ENCODE assay signal across 21 mouse cellular contexts in the genomic region with DNA sequence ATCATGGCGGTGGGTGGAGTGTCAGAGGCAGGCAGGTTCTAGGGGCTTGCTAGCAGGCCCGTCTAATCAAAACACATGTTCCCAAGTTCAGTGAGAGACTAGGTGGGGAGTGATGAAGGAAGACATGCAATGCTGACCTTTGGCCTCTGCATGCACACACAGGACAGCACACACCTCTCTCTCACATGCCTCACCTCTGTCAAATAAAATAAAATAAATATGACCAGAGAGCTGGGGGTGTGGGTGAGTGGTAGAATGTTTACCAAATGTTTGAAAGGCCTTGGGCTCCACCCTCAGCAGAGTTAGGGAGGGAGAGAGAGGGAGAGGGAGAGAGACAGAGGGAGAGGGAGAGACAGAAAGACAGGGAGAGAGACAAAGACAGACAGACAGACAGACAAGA. TPM values are rescaled to one million over a fixed set of nuclear protein-coding genes. Genes with fewer than 3 reads are reported as not detected.
DNase-seq lines count a peak whose midpoint lies in the region; ATAC-seq and TF ChIP-seq lines count a peak whose summit lies in the region.
"Had no signal": no experiment of that assay in that cellular context is flagged by ENCODE, and none has a peak within 500 bp of the region (broad histone marks: within the 10 kb centered on the region; RNA-seq: fewer than 3 reads in every experiment).

No protein-coding gene starts in this region.

- no peak overlapping the region for H3K4me3 ChIP-seq in liver, postnatal 0 days (ENCODE audit: low read depth, low read length)
- H3K4me3 ChIP-seq in intestine, embryonic 16.5 days (ENCODE audit: low read length): no peak overlapping the region
- no peak overlapping the region for H3K4me3 ChIP-seq in stomach, embryonic 14.5 days (ENCODE audit: low read depth, low read length)
- H3K4me3 ChIP-seq: embryonic facial prominence, embryonic 15.5 days; erythroblast, embryonic 14.5 days; forebrain, embryonic 10.5 days; heart, embryonic 10.5 days; hindbrain, embryonic 13.5 days had no signal

- H3K4me1 ChIP-seq in liver, postnatal 0 days (ENCODE audit: insufficient read depth): no peaks in the 10 kb centered on the region
- H3K4me1 ChIP-seq in intestine, embryonic 16.5 days (ENCODE audit: control insufficient read depth, insufficient read depth, low read length): 0 out of 2 replicates have a peak, but pooled peaks cover 2% of the 10 kb centered on the region
- no peaks in the 10 kb centered on the region for H3K4me1 ChIP-seq in stomach, embryonic 14.5 days (ENCODE audit: control insufficient read depth, insufficient read depth, low read length)
- H3K4me1 ChIP-seq: embryonic facial prominence, embryonic 15.5 days; forebrain, embryonic 10.5 days; hindbrain, embryonic 13.5 days had no signal

- no peaks in the 10 kb centered on the region for H3K36me3 ChIP-seq in liver, postnatal 0 days (replicated peaks; ENCODE audit: insufficient read depth, low read length)
- H3K36me3 ChIP-seq in intestine, embryonic 16.5 days (ENCODE audit: control insufficient read depth, insufficient read depth, low read length): no peaks in the 10 kb centered on the region
- H3K36me3 ChIP-seq in stomach, embryonic 14.5 days (ENCODE audit: control insufficient read depth, insufficient read depth, low read length): no peaks in the 10 kb centered on the region
- H3K36me3 ChIP-seq: embryonic facial prominence, embryonic 15.5 days; forebrain, embryonic 10.5 days; heart, embryonic 10.5 days; hindbrain, embryonic 13.5 days had no signal

- no peak overlapping the region for H3K4me2 ChIP-seq in liver, postnatal 0 days (ENCODE audit: low read depth, low read length)
- no peak overlapping the region for H3K4me2 ChIP-seq in intestine, embryonic 16.5 days (ENCODE audit: low read depth, low read length)
- no peak overlapping the region for H3K4me2 ChIP-seq in stomach, embryonic 14.5 days (replicated peaks; ENCODE audit: low read depth, low read length)
- H3K4me2 ChIP-seq: embryonic facial prominence, embryonic 15.5 days; hindbrain, embryonic 13.5 days had no signal

- H3K27ac ChIP-seq in liver, postnatal 0 days (ENCODE audit: low read depth): no peak overlapping the region
- no peak overlapping the region for H3K27ac ChIP-seq in intestine, embryonic 16.5 days (ENCODE audit: low read length)
- no peak overlapping the region; the same call in 1 of the 2 replicates for H3K27ac ChIP-seq in stomach, embryonic 14.5 days (ENCODE audit: low read length)
- H3K27ac ChIP-seq: embryonic facial prominence, embryonic 15.5 days; forebrain, embryonic 10.5 days; heart, embryonic 10.5 days; hindbrain, embryonic 13.5 days had no signal

- H3K9ac ChIP-seq in liver, postnatal 0 days (replicated peaks): no peak overlapping the region
- no peak overlapping the region for H3K9ac ChIP-seq in intestine, embryonic 16.5 days (ENCODE audit: low read depth, low read length)
- H3K9ac ChIP-seq in stomach, embryonic 14.5 days (replicated peaks; ENCODE audit: low read depth, low read length): no peak overlapping the region
- H3K9ac ChIP-seq: embryonic facial prominence, embryonic 15.5 days; hindbrain, embryonic 13.5 days had no signal

- no peak for TF ChIP-seq CTCF in liver, postnatal 0 days (IDR thresholded peaks at IDR 0.05; ENCODE audit: low read depth)

- no peak for DNase-seq in liver, postnatal 0 days
- no peak for DNase-seq in liver
- DNase-seq in neural tube, embryonic 10.5 days (ENCODE audit: extremely low spot score, low spot score): no peak
- DNase-seq in embryo, embryonic 9.5 days (ENCODE audit: extremely low spot score): no peak
- DNase-seq: adrenal gland, adult 2 months; adrenal gland, postnatal 36 days; cerebellum, adult 2 months; cerebellum, postnatal 10 days; gastrocnemius, postnatal 36 days; heart, adult 18-20 months; heart, postnatal 14 days had no signal

- 74% methylated on average over 2 of the region's 2 CpGs for WGBS in liver, postnatal 0 days (ENCODE audit: insufficient replicate concordance)
- 49% methylated on average over 2 of the region's 2 CpGs for WGBS in intestine, embryonic 16.5 days
- 61% methylated on average over 2 of the region's 2 CpGs for WGBS in stomach, embryonic 14.5 days

- no peak for TF ChIP-seq EP300 in liver, postnatal 0 days (IDR thresholded peaks at IDR 0.05; ENCODE audit: low read depth)

- peak; percentile 84 for ATAC-seq in liver, postnatal 0 days
- ATAC-seq in intestine, embryonic 16.5 days: peak; percentile 63; the same call in 1 of the 2 replicates
- ATAC-seq in stomach, embryonic 14.5 days (ENCODE audit: insufficient number of reproducible peaks, insufficient read depth, low FRiP score, low read depth): peak; percentile 78
- ATAC-seq: forebrain, embryonic 14.5 days had no signal

- no peaks in the 10 kb centered on the region for H3K27me3 ChIP-seq in liver, postnatal 0 days (ENCODE audit: insufficient read depth, low read length)
- no peaks in the 10 kb centered on the region for H3K27me3 ChIP-seq in intestine, embryonic 16.5 days (replicated peaks; ENCODE audit: control insufficient read depth, insufficient read depth, low read length)
- H3K27me3 ChIP-seq in stomach, embryonic 14.5 days (ENCODE audit: control insufficient read depth, insufficient read depth, low read length): no peaks in the 10 kb centered on the region
- H3K27me3 ChIP-seq: embryonic facial prominence, embryonic 15.5 days; hindbrain, embryonic 13.5 days had no signal

- H3K9me3 ChIP-seq in liver, postnatal 0 days (ENCODE audit: low read length): no peaks in the 10 kb centered on the region
- no peaks in the 10 kb centered on the region for H3K9me3 ChIP-seq in intestine, embryonic 16.5 days (ENCODE audit: control insufficient read depth, low read length)
- no peaks in the 10 kb centered on the region for H3K9me3 ChIP-seq in stomach, embryonic 14.5 days (ENCODE audit: control insufficient read depth, low read depth, low read length)
- H3K9me3 ChIP-seq: embryonic facial prominence, embryonic 15.5 days; forebrain, embryonic 10.5 days; heart, embryonic 10.5 days; hindbrain, embryonic 13.5 days had no signal

RNA-seq across cellular contexts. Expression of a gene that starts 9.9 kb away (rescaled TPM):
- polyA plus RNA-seq in liver, postnatal 0 days (2015; fragmentation: Nextera tagmentation; extraction: Ambion mirVana): not detected in 2 replicates
- not detected in 2 replicates for polyA plus RNA-seq in intestine, embryonic 16.5 days (2015; fragmentation: Nextera tagmentation; extraction: Ambion mirVana)
- not detected in 2 replicates for polyA plus RNA-seq in stomach, embryonic 14.5 days (2014; fragmentation: Nextera tagmentation; extraction: Ambion mirVana)
- polyA plus RNA-seq: adrenal gland, adult 2 months; cerebellum, adult 2 months; embryonic facial prominence, embryonic 11.5 days; embryonic facial prominence, embryonic 15.5 days; erythroblast, embryonic 14.5 days; forebrain, embryonic 10.5 days; forebrain, embryonic 14.5 days; heart, embryonic 10.5 days; heart, embryonic 14.5 days; hindbrain, embryonic 13.5 days had no signal

RNA-seq across cellular contexts. Expression of a gene that starts 13.9 kb away (rescaled TPM):
- 0.06 and 0.25 TPM in 2 replicates for polyA plus RNA-seq in liver, postnatal 0 days (2015; fragmentation: Nextera tagmentation; extraction: Ambion mirVana)
- polyA plus RNA-seq in intestine, embryonic 16.5 days (2015; fragmentation: Nextera tagmentation; extraction: Ambion mirVana): 2.7 and 3.4 TPM in 2 replicates
- polyA plus RNA-seq in stomach, embryonic 14.5 days (2014; fragmentation: Nextera tagmentation; extraction: Ambion mirVana): 1.1 and 2.3 TPM in 2 replicates
- polyA plus RNA-seq: heart, embryonic 14.5 days had no signal

RNA-seq across cellular contexts. Expression of a gene that starts 14.3 kb away (rescaled TPM):
- not detected in 2 replicates for polyA plus RNA-seq in liver, postnatal 0 days (2015; fragmentation: Nextera tagmentation; extraction: Ambion mirVana)
- 11.8 and 14.5 TPM in 2 replicates for polyA plus RNA-seq in intestine, embryonic 16.5 days (2015; fragmentation: Nextera tagmentation; extraction: Ambion mirVana)
- polyA plus RNA-seq in stomach, embryonic 14.5 days (2014; fragmentation: Nextera tagmentation; extraction: Ambion mirVana): 1.1 and 1.6 TPM in 2 replicates
- polyA plus RNA-seq: adrenal gland, adult 2 months; cerebellum, adult 2 months; embryonic facial prominence, embryonic 11.5 days; forebrain, embryonic 10.5 days; forebrain, embryonic 14.5 days; heart, embryonic 10.5 days; heart, embryonic 14.5 days; hindbrain, embryonic 13.5 days had no signal

RNA-seq across cellular contexts. Expression of a gene that starts 22.1 kb away (rescaled TPM):
- not detected in 2 replicates for polyA plus RNA-seq in liver, postnatal 0 days (2015; fragmentation: Nextera tagmentation; extraction: Ambion mirVana)
- polyA plus RNA-seq in intestine, embryonic 16.5 days (2015; fragmentation: Nextera tagmentation; extraction: Ambion mirVana): 0.17 TPM in 1 of 2 replicates, not detected in the other
- polyA plus RNA-seq in stomach, embryonic 14.5 days (2014; fragmentation: Nextera tagmentation; extraction: Ambion mirVana): not detected in 2 replicates
- polyA plus RNA-seq: embryonic facial prominence, embryonic 11.5 days; erythroblast, embryonic 14.5 days; forebrain, embryonic 10.5 days; forebrain, embryonic 14.5 days; heart, embryonic 10.5 days; heart, embryonic 14.5 days had no signal

RNA-seq across cellular contexts. Expression of a gene that starts 22.8 kb away (rescaled TPM):
- polyA plus RNA-seq in liver, postnatal 0 days (2015; fragmentation: Nextera tagmentation; extraction: Ambion mirVana): not detected in 2 replicates
- not detected in 2 replicates for polyA plus RNA-seq in intestine, embryonic 16.5 days (2015; fragmentation: Nextera tagmentation; extraction: Ambion mirVana)
- polyA plus RNA-seq in stomach, embryonic 14.5 days (2014; fragmentation: Nextera tagmentation; extraction: Ambion mirVana): not detected in 2 replicates
- polyA plus RNA-seq: adrenal gland, adult 2 months; cerebellum, adult 2 months; embryonic facial prominence, embryonic 11.5 days; embryonic facial prominence, embryonic 15.5 days; erythroblast, embryonic 14.5 days; forebrain, embryonic 10.5 days; forebrain, embryonic 14.5 days; heart, embryonic 10.5 days; heart, embryonic 14.5 days; hindbrain, embryonic 13.5 days had no signal
